Mouse (Mus musculus) megakaryocyte, embryonic 14.5 days (primary cell): Measurements from ENCODE around the gene Tfap2a.

Experiments
- FLI1 ChIP-seq: IDR thresholded peaks from 2 replicates; pipeline ENCODE4 v1.6.1; 2012; ENCODE audit warnings: low read length, inconsistent platforms, mixed read lengths
- GATA1 ChIP-seq: IDR thresholded peaks from 3 replicates; pipeline ENCODE4 v1.6.1; 2012; ENCODE audit warnings: mixed read lengths, low read length, inconsistent platforms, borderline replicate concordance

- TF ChIP-seq GATA1 (no peak), FLI1 (no peak)
Measured at GRCm38 (mm10) chr13:40756356-40756755, 18.2 kb upstream of the Tfap2a start.
